Mouse (Mus musculus) heart, postnatal 25 days (tissue): ENCODE data around the gene Ticam1. TPM values are rescaled to one million over a fixed set of nuclear protein-coding genes. Genes with fewer than 3 reads are reported as not detected.
"Not testable (repeated sequence)": the region's sequence is repeated elsewhere in the genome, so short reads cannot be mapped to it uniquely, and the experiment has no call there.

ENCODE experiments used
- DNase-seq: peaks from one replicate; pipeline ENCODE4 v3.0.0; 2022; ENCODE audit warnings: low spot score
- intact Hi-C: fragments of 180-260 bp; cut with DNase I; formaldehyde crosslinking; loops from one replicate; pipeline ENCODE4 v1.15.1; 2025
- total RNA-seq, 2 experiments: library from RNA; stranded (reverse); gene quantifications; 2 replicates each; pipeline ENCODE4 v1.2.3; 2021

Ticam1 gene
- total RNA-seq, 2 experiments from 2014 or later = 7.6 to 9.8 TPM

DNA sequence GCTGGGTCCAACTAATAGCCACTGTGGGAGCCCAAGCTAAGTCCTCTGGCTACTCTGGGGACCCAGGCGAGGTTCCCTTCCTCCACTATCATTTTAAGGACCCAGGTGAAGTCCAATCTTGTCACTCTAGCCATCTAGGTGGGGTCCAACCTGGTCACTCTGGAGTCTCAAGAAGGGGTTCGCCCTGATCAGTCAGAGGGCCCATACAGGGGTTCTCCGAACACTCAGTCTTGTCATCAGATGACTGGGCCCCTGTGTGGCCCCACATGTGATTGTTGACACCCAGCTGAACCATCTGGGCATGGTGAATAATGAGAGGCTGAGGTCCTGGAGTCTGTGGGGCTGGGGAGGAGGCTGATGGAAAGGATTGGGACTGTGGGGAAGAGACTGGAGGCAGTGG, 6.8 kb downstream of the Ticam1 start:
- no peak for DNase-seq
- intact Hi-C loops = no loop called here

DNA sequence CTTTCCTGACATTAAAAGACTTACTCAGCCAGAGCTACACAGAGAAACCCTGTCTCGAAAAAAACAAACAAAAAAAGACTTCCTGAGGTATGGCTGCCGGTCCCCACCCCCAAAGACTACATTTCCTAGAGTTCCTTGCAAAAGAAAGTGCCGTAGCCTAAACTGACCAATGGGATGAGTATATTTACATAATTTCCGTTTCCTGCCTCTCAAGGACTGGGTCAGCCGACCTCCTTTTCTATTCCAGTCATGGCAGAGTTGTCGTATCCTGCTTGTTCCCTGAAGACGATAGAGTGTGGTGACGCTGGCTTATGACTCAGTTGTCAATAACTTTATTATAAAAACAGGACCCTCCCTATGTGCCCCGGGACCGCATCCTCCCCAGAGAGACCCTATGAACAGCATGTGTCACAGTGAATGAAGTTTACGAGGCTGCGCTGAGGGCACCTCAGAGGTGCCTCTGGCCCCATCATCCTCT, 7.4 kb downstream of the Ticam1 start:
- intact Hi-C loops = no loop called here
- DNase-seq = peak; percentile 50

DNA sequence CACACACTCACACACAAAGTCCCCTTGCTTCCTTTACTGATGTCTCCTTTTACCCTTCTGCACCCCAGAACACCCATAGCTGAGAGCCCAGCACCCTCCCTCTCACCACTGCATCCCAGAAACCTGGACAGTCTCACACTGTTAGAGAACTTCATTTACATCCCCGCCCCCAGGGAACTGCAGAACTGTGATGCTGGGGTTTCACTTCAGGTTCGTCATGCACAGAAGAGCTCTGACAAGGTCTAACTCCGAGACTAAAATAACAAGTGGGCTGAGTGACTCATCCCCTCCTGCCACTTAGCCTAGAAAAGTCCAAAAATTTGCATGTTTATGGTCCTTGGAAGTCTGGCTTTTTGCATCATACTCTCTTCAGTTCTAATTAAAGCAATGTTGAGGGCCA, 10.3 kb downstream of the Ticam1 start:
- intact Hi-C loops = no loop called here
- DNase-seq = no peak

DNA sequence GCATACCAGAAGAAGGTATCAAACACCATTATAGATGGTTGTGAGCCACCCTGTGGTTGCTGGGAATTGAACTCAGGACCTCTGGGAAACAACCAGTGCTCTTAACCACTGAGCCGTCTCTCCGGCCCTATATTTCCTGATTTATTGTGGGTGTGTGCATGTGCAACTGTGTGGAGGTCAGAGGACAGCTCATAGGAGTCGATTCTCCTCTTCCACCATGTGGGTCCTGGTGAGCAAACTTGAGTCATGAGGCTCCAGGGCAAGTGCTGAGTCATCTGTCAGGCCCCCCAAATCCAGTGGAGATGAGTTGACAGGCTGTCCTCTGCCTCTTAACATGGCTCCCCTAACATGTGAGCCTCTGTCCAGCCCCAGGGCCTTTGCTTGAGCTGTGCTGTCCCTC, 10.7 kb downstream of the Ticam1 start:
- intact Hi-C loops = no loop called here
- DNase-seq = no peak

DNA sequence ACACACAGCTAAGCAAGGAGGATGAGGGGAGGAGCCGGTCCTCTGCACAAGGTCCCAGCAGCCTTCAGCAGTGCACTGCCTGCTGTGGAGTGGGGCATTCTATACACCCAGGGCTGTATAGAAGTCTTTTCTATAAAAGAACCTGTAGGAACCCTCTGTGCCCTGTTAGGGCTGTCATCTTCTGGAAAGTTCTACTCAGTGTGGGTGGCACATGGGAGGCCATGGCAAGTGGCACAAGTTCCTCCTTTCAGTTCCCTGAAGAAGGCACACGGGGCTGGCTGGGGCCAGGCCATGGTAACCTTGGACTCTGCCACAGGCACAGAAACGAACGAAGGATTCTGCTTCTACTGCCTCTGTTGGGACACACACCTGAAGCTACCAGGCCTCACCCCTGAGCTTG, 11.6 kb downstream of the Ticam1 start:
- intact Hi-C loops = no loop called here
- DNase-seq = no peak

DNA sequence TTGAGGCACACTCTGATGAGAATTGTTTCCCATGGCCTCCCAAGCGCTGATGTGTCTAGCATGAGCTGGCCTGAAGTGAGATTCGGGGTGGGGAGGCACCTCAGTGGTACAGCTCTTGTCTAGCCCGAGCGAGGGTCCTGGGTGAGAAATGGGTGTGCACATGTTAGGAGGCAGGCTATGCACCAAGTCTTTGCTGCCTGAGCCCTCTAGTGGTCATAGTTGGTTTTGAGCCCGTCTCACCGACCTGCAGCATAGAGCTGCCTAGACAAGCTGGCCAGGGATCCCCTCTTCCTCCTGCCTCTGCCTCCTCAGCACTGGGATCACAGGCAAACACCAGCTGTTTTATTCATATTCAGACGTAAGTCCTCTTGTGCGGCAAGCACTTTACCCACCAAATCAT, 12.6 kb downstream of the Ticam1 start:
- intact Hi-C loops = loop anchor here (5.0 kb wide), 1 partner anchor 88 kb away; no protein-coding TSS in a partner anchor
- no peak for DNase-seq

DNA sequence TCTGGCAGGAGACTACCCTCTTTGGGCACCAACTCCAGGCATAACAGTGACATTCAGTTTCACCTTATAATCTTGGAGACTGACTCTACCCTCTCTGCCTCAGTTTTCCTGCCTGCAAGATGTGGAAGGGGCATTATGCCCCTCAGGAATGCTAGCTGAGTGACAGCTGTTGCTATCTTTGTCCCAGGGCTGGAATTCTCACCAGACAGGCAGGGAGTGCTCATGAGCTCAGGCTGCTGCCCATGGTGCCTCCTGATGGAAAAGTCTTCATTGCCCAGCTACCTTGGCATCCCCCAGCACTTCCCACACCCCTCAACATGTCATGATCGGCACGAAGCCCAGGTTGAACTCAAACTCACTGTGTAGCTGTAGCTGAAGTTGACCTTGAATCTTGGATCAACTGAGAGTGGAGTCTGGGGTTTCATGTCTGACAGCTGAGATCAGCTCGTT, 13.9 kb downstream of the Ticam1 start:
- intact Hi-C loops = loop anchor here (5.0 kb wide), 1 partner anchor 90 kb away; no protein-coding TSS in a partner anchor
- DNase-seq = no peak

DNA sequence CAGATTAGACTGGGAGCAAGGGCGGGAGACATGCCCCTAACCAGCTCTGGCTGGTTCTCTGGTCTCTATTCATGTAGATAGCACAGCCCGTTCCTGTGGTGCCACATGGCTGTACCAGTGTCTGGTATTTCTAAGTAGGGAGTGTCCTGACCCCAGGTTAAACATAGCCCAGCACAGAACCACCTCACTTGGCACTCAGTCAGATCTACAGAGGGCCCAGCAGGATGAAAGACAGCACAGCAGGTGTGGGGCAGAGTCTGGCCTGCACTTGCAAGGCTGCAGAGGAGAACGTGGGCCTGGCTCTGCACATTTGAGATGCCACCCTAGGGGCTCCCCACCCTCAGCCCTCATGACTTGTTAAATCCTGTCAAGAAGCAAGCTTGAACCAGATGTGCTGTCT, 15.4 kb downstream of the Ticam1 start:
- intact Hi-C loops = loop anchor here (5.0 kb wide), 1 partner anchor 91 kb away; no protein-coding TSS in a partner anchor
- DNase-seq = no peak

DNA sequence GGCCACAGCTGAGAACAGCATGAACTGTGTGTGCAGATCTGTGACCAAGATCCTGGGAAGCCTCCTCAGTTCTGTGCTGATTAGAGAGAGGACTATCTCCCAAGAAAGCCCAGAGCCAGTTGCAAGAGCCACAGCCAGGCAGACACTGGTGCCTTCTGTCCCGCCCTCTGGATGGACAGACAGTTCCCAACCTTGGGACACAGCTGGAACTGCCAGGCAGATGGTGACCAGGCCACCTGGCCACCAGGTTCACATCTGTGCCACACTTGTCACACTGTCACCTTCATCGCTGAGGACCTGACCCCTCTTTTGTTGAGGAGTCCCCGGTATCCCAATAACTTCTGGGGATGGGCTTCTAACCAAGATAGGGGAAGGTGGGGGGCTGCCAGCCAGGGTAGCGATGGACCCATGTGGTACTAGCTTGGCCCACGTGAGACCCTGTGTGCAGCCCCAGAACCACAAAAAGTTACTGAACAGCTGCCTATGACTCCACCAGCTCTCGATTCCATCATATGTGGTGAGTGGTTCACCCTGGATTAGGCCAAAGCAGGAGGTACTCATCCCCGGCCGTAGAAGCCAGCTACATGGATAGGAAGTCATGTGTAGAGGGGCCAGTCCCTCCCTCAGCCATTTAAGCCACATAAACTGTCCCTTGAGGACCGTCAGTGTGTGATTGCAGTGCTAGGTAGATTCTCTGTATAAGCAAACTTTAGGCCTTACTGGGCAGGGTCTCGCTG, 17.1 kb downstream of the Ticam1 start:
- intact Hi-C loops = loop anchor here (5.0 kb wide), 2 partner anchors 93 to 302 kb away; partner anchors contain the start of gene Yju2
- DNase-seq = no peak

DNA sequence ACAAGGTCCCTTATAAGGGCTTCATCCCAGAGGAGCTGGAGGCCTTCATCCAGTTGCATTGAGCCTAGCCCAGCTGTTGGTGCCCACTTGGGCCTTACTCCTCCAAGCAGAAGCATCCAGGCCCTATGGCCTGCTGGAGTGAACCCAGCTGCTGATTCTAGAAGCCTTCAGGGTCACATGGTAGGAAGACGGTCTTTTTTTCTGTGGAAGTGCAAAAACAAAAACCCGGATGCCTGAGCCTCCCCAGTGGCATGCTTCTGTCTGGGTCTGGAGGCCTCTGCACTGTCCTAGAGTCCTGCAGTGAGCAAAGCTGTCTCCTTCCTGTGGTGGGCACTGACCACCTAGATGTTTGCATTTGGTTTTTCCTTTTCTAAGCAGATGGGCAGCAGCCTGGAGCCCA, 17.8 kb downstream of the Ticam1 start:
- intact Hi-C loops = loop anchor here (5.0 kb wide), 1 partner anchor 302 kb away; the partner anchor contains the start of gene Yju2
- DNase-seq = not testable (repeated sequence)

DNA sequence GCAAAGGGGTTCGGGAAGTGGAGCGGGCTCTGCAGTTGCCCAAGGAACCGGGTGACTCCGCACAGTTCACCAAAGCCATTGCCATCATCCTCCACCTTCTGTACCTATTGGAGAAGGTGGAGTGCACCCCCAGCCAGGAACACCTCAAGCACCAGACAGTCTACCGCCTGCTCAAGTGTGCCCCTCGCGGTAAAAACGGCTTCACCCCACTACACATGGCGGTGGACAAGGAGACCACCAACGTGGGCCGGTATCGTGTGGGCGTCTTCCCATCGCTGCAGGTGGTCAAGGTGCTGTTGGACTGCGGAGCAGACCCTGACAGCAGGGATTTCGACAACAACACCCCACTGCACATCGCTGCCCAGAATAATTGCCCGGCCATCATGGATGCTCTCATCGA, 18.3 kb downstream of the Ticam1 start:
- intact Hi-C loops = loop anchor here (5.0 kb wide), 1 partner anchor 301 kb away; the partner anchor contains the start of gene Yju2
- not testable (repeated sequence) for DNase-seq

DNA sequence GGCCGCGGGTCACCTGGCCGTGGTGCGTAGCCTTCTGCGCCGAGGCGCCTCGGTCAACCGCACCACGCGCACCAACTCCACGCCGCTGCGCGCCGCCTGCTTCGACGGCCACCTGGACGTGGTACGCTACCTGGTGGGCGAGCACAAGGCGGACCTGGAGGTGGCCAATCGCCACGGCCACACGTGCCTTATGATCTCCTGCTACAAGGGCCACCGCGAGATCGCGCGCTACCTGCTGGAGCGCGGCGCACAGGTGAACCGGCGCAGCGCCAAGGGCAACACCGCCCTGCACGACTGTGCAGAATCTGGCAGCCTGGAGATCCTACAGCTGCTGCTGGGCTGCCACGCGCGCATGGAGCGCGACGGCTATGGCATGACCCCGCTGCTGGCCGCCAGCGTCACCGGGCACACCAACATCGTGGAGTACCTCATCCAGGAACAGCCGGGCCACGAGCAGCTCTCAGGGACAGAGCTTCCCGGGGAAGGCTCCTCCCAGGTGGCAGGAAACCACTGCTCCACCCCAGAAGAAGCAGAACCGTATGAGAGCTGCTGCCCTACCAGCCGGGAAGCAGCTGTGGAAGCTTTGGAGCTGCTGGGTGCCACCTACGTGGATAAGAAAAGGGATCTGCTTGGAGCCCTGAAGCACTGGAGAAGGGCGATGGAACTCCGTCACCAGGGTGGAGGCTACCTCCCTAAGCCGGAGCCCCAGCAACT, 19.2 kb downstream of the Ticam1 start:
- intact Hi-C loops = loop anchor here (5.0 kb wide), 1 partner anchor 300 kb away; the partner anchor contains the start of gene Yju2
- no peak for DNase-seq

DNA sequence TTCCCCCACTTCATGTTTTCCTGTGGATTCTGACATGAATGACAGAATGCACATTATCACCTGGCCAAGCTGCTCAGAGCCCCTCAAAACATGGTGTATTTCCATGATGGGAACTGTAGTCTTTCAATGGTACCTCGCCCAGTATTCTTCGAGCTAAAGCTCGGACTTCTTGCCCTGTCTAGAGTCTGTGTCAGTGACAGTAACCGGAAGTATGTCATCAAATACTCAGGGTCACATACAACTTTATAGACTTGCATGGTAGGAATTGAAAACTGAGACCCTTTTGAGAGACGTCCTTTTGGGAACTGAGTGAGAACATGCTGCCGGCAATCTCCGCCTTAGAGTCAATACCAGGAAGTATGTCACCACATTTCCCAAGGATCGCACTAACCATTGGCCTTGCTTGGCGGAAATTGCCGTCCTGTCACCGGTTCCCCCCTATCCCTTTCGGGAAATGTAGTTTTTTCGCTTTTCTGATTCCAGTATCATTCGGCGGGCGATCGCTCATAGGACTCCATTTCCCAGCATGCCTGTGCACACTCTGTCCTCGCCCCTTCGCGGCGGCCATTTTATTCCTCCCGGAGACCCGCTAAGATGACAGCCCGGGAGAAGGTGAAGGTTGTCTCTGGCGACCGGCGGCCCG, 20.2 kb downstream of the Ticam1 start, which contains the start of gene Fem1a:
Gene Fem1a, plus strand, starts transcription at position 572 of the 643 bp plus-strand sequence.
- intact Hi-C loops = loop anchor here (5.0 kb wide), 1 partner anchor 299 kb away; the partner anchor contains the start of gene Yju2
- peak; percentile 94 for DNase-seq

DNA sequence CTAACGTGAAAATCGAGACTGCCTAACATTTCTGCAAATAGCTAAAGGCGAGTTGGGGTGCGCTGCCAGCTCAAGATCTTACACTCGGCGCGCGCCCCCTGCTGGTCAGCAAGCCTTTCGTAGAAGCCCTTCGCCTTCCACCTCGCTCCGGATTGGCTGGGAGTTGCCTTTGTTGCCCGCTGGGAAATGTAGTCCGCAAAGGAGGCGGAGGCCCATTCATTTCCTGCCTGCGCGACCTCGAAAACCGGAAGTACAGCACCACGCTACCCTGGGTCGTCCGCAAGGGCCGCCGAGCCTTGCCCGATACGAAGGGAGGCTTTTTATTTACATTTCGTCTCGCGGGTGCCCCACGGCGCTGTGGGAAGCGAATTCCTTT, 20.7 kb downstream of the Ticam1 start:
- intact Hi-C loops = loop anchor here (2.0 to 5.0 kb wide), 2 partner anchors 123 to 299 kb away; partner anchors contain the start of gene Yju2
- peak; percentile 96 for DNase-seq

DNA sequence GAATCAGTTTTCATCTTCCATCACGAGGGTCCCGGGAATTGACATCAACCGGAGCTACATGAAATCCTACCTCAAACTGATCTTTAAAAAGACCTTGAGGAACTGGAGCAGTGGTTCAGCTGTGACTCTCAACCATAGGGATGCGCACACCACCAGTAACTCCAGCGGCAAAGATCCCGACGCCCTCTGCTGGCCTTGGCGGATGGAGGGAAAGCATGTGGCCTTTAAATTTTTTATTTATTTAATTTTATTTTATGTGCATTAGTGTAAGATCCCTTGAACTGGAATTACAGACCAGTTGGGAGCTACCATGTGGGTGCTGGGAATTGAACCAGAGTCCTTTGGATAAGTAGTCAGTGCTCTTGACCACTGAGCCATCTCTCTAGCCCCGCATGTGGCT, 21.2 kb downstream of the Ticam1 start:
- intact Hi-C loops = loop anchor here (2.0 to 5.0 kb wide), 2 partner anchors 123 to 298 kb away; partner anchors contain the start of gene Yju2
- DNase-seq = no peak

DNA sequence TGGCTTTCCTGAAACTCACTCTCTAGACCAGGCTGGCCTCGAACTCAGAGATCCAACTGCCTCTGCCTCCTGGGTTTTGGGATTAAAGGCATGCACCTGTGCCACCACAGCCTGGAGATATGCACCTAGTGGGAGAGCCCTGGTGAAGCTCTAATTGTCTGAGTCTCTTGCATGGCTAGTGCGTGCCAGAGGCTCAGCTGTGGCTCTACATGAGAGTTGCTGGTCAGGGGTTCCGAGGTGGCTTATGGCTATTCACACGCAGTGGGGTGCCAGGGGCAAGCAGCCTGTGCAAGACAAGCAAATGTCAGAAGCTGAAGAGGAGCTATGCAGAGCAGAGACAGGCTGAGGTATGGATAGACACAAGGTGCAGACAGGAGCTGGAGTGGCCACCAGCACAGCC, 21.9 kb downstream of the Ticam1 start:
- intact Hi-C loops = loop anchor here (2.0 to 5.0 kb wide), 4 partner anchors 57 to 297 kb away; partner anchors contain the start of gene Yju2
- no peak for DNase-seq

DNA sequence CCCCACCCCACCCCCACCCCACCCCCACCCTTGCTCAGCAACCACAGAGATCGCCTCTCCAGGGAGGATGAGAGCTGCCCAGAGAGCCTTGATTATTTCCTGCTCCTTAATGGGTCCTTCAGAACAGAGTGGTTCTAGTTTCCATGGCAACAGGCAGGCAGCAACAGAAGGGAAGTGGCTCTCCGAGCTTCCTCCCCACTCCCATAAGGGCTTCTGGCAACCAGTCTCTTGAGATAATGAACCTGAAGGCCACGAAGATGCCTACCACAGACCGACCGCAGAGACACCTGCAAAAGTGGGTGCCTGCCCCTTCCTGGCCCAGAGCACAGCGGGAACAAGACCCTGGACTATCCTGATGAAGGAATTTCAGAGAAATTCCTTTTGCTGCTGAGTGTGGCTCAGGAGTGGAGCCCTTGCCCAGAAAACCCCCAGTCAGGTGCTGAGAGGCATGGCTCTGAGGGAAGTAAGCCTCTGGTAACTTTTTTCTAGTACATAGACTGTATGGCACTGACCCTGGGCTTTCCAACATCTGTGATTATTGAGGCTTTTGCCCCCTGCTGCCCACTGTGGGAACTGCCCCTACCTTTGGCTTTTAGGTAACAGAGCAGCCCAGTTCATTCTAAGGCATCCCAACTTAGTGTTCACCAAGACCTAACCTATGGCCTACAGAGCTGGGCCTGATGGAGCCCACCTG, 25.3 kb downstream of the Ticam1 start:
- no peak for DNase-seq
- intact Hi-C loops = loop anchor here (2.0 to 5.0 kb wide), 3 partner anchors 26 to 139 kb away; no protein-coding TSS in a partner anchor

DNA sequence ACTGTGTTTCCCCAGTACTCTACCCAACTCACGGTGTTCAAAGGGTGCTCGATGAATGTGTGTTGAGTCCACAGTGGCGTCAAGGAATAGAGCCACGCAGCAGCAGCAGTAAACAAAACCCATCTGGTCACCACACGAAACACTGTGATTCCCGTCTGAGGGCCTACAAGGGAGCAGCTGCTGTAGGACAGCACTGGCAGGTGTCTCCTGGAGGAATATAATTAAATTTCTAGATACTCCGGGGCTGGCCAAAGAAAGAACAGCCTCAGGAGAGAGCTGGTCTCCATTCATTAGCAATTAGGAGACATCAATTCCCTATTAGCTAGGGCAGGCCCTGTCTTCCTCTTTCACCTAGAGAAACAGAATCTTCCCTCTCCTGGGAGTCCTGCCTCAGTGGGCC, 31.0 kb downstream of the Ticam1 start:
- no peak for DNase-seq
- intact Hi-C loops = no loop called here
